Mouse (Mus musculus): ENCODE data around the gene Disc1.

- TF ChIP-seq CTCF (IDR thresholded peaks at IDR 0.05; ENCODE audit: insufficient read depth, low read length) (no peak), POLR2A (IDR thresholded peaks at IDR 0.05; ENCODE audit: borderline replicate concordance, extremely low read depth, low read depth, low read length) (no peak)
Measured at GRCm38 (mm10) chr8:125040587-125041375, 13.2 kb upstream of the Disc1 start.

Measured in lung, adult 2 months (tissue).